Mouse (Mus musculus) embryonic facial prominence, embryonic 13.5 days (tissue): Measurements from ENCODE around the gene Atg101. TPM values are rescaled to one million over a fixed set of nuclear protein-coding genes. Genes with fewer than 3 reads are reported as not detected.

Experiments used
- polyA plus RNA-seq: library from polyadenylated mRNA; unstranded; fragments of >200 nt; fragmentation: Nextera tagmentation; extraction: Ambion mirVana; gene quantifications from 2 replicates; pipeline ENCODE4 v1.2.1, GENCODE M21; 2015

The Atg101 gene
- polyA plus RNA-seq, 1 experiment from 2014 or later = 65.9 TPM

Other genes with a start within 250 kb of the Atg101 start
- not detected in 2 replicates for gene Gm47841, start 236.9 kb upstream of the Atg101 start, polyA plus RNA-seq
- 0.21 and 0.28 TPM in 2 replicates for gene Fignl2, start 205.7 kb upstream of the Atg101 start, polyA plus RNA-seq
- not detected in 2 replicates for gene Ankrd33, start 168.5 kb upstream of the Atg101 start, polyA plus RNA-seq
- gene Acvrl1, start 155.8 kb upstream of the Atg101 start, polyA plus RNA-seq = 9.9 and 10.1 TPM in 2 replicates
- 8.0 TPM in 2 replicates for gene Acvr1b, start 110.2 kb upstream of the Atg101 start, polyA plus RNA-seq
- gene Grasp, start 60.1 kb upstream of the Atg101 start, polyA plus RNA-seq = 7.4 and 8.0 TPM in 2 replicates
- 9.1 and 9.5 TPM in 2 replicates for gene Nr4a1, start 30.0 kb upstream of the Atg101 start, polyA plus RNA-seq
- 0.56 and 0.60 TPM in 2 replicates for gene 6030408B16Rik, start 8.9 kb downstream of the Atg101 start, polyA plus RNA-seq
- 2.5 and 3.1 TPM in 2 replicates for gene Krt80, start 85.9 kb downstream of the Atg101 start, polyA plus RNA-seq
- gene Krt7, start 126.8 kb downstream of the Atg101 start, polyA plus RNA-seq = 19.6 and 23.1 TPM in 2 replicates
- 0.55 and 0.66 TPM in 2 replicates for gene Krt87, start 154.5 kb downstream of the Atg101 start, polyA plus RNA-seq
- gene Krt88, start 163.5 kb downstream of the Atg101 start, polyA plus RNA-seq = not detected in 2 replicates
- not detected in 2 replicates for gene Krt81, start 179.5 kb downstream of the Atg101 start, polyA plus RNA-seq
- gene Krt86, start 189.2 kb downstream of the Atg101 start, polyA plus RNA-seq = 0.22 TPM in 1 of 2 replicates, not detected in the other
- not detected in 2 replicates for gene Krt83, start 207.2 kb downstream of the Atg101 start, polyA plus RNA-seq
- gene Gm49425, start 233.0 kb downstream of the Atg101 start, polyA plus RNA-seq = 1.0 TPM in 1 of 2 replicates, not detected in the other
- not detected in 2 replicates for gene Krt84, start 248.5 kb downstream of the Atg101 start, polyA plus RNA-seq